Mouse (Mus musculus): ENCODE measurements around the gene Irgq.

DNA sequence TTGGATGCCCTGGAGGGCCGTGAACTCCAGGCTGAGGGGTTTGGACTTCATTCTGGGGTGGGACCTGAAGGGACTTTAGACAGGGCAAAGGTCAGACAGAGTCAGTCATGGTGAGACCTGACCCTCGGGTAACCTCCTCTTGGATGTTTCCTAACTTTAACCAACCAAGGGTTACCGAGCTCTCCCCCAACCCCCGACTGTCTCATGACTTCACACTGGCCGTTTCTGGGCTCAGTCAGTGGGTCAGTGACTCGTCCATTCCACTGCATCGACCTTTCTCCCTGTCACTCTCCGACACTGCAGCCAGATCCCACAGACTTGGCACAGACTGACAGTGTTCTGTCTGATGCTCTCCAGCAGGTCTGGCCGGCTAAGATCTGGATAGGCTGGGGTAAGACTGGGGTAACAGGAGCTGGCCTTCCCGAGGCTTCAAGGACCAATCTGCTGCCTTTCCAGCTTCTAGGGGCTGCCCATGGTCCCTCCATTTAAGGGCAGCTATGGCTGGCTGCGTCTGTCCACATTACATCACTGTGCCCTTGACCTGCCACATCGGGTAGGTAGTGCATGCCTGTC lies 43.8 kb downstream of the Irgq start:
- TF ChIP-seq CTCF (IDR thresholded peaks at IDR 0.05; ENCODE audit: borderline replicate concordance, insufficient read depth, low read length): no peak
- TF ChIP-seq POLR2A (IDR thresholded peaks at IDR 0.05; ENCODE audit: low read depth, low read length): no peak
